Mouse (Mus musculus): Measurements from ENCODE around the gene Bckdha.

DNA sequence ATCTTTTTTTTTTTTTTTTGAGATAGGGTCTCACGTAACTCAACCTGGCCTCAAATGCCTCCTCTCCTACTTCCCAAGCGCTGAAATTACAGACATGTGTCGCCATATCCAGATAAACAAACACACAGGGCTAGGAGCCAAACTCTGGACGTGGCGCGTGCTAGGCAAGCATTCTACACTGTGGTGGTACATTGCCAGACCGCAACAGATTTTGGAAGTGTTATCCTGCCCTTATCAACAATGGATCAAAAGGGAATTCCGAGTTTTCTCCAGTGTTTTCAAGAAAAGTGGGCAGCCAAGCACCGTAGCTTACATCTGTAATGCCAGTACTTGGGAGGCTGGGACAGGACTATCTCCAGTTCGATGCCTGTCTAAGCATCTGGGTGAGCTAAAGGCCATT lies 996 bp downstream of the Bckdha start:
- TF ChIP-seq CTCF (IDR thresholded peaks at IDR 0.05; ENCODE audit: low read depth, low read length) (no peak), POLR2A (IDR thresholded peaks at IDR 0.05; ENCODE audit: borderline replicate concordance, low read depth, low read length) (no peak)
